Mouse (Mus musculus): ENCODE results near the gene Zfp119b. TPM values are rescaled to one million over a fixed set of nuclear protein-coding genes. Genes with fewer than 3 reads are reported as not detected.

The Zfp119b gene
- polyA plus RNA-seq, 1 experiment from 2014 or later: 6.3 TPM

DNA sequence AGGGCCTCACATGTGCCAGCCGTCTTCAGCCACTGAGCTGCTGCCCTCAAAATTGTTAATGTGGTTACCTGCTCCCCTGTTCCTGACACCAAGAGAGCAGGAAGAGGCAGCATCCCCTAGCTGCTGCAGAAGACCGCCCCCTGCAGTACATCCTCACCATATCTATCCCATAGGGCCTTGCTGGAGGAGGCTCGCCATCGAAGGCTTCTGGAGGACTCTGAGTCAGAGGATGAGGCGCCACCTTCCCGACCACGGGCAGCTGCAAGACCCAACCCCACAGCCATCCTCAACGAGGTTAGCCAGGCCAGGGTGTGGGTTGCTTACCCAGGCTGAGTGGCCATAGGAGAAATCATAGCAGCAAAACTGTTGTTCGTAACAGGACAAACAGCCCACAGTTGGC is 15.7 kb upstream of the Zfp119b start:
- peaks cover 54% of the 10 kb centered on the region for H3K36me3 ChIP-seq

DNA sequence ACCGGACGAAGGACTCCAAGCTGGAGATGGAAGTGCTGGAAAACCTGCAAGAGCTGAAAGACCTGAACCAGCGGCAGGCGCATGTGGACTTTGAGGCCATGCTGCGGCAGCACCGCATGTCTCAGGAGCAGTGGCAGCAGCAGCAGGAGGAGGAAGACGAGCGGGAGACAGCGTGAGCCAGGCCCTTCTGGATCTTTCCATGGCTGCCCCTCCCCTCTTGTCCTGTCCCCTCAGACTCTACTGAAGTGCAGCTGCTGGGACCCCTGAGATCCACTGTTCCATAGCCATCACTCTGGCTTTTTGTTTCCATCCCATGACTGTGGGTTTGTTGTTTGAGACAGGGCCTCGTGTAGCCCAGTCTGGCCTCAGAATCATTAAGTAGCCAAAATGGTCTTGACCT is 15.2 kb upstream of the Zfp119b start:
- Histone ChIP-seq H3K4me3 (no peak overlapping the region), H3K9ac (no peak overlapping the region), H3K4me2 (replicated peaks) (no peak overlapping the region), H3K27me3 (no peaks in the 10 kb centered on the region), H3K4me1 (peaks cover 30% of the 10 kb centered on the region), H3K36me3 (peaks cover 54% of the 10 kb centered on the region), H3K27ac (no peak overlapping the region), H3K9me3 (replicated peaks) (no peaks in the 10 kb centered on the region)
- 92% methylated on average over 10 of the region's 10 CpGs for WGBS
- ATAC-seq (ENCODE audit: low FRiP score): no peak

More for the DNA sequence above, 15.7 kb upstream of the Zfp119b start:
- Histone ChIP-seq H3K27ac (no peak overlapping the region), H3K9me3 (replicated peaks) (no peaks in the 10 kb centered on the region), H3K4me2 (replicated peaks) (no peak overlapping the region), H3K4me1 (peaks cover 32% of the 10 kb centered on the region), H3K4me3 (no peak overlapping the region), H3K9ac (no peak overlapping the region), H3K27me3 (no peaks in the 10 kb centered on the region)
- no peak for ATAC-seq (ENCODE audit: low FRiP score)
- WGBS: 87% methylated on average over 9 of the region's 9 CpGs

GRCm38 (mm10) chr17:55963171-55963570 is 13.9 kb upstream of the Zfp119b start:
- H3K4me3 ChIP-seq: no peak overlapping the region
- H3K4me2 ChIP-seq (replicated peaks): no peak overlapping the region
- no peaks in the 10 kb centered on the region for H3K27me3 ChIP-seq
- peaks cover 54% of the 10 kb centered on the region for H3K36me3 ChIP-seq
- H3K27ac ChIP-seq: peak overlapping the region; percentile 23; the same call in 1 of the 2 replicates
- no peaks in the 10 kb centered on the region for H3K9me3 ChIP-seq (replicated peaks)
- 82% methylated on average over 14 of the region's 14 CpGs for whole genome bisulfite sequencing
- H3K9ac ChIP-seq: no peak overlapping the region
- ATAC-seq (ENCODE audit: low FRiP score): no peak
- peaks cover 21% of the 10 kb centered on the region for H3K4me1 ChIP-seq

DNA sequence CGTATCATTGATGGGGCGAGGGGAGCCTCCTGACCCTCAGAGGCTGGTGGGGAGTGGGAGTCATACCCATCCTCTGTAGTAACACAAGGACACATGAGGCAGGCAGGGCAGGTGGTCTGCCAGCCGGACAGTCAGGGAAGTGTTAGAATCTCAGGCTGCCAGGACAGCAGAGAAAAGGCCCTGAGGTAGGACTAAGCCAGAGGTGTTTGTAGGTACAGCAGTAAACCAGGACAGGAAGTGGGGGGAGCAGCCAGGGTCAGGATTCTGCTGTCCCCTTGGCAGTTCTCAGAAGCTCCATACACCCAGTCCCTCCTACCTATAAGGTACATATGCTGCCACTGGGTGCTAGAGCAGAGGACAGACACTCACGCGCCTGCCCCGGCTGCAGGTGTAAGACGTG is 12.3 kb upstream of the Zfp119b start:
- Histone ChIP-seq H3K4me2 (replicated peaks) (no peak overlapping the region), H3K36me3 (peaks cover 42% of the 10 kb centered on the region)

DNA sequence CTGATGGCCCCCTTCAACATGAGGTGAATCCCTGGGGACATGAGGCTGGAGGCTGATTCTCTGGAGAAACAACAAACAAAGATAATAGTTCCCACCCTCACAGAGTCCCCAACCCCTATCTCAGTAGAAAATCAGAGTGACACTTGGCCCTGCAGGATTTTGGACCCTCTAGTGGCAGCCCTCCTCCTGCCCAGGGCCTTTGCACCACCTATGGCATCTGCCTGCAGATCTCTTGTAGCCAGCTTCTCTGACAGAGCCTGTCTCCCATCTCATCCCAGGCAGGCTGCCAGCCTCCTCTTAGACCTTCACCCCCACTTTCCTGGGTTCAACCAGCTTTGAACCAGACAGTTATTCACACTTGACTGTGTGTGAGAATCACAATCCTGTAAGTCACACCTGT is 11.5 kb upstream of the Zfp119b start:
- Histone ChIP-seq H3K27ac (no peak overlapping the region), H3K4me1 (peaks cover 30% of the 10 kb centered on the region), H3K4me3 (no peak overlapping the region), H3K9ac (no peak overlapping the region), H3K4me2 (replicated peaks) (no peak overlapping the region), H3K9me3 (replicated peaks) (no peaks in the 10 kb centered on the region), H3K27me3 (no peaks in the 10 kb centered on the region), H3K36me3 (peaks cover 35% of the 10 kb centered on the region)
- no peak for ATAC-seq (ENCODE audit: low FRiP score)

More for the DNA sequence above, 12.3 kb upstream of the Zfp119b start:
- no peak for ATAC-seq (ENCODE audit: low FRiP score)
- no peak overlapping the region for H3K4me3 ChIP-seq
- H3K9me3 ChIP-seq (replicated peaks): no peaks in the 10 kb centered on the region
- peaks cover 21% of the 10 kb centered on the region for H3K4me1 ChIP-seq
- H3K27ac ChIP-seq: no peak overlapping the region
- H3K27me3 ChIP-seq: no peaks in the 10 kb centered on the region
- WGBS: 94% methylated on average over 7 of the region's 7 CpGs
- H3K9ac ChIP-seq: no peak overlapping the region

DNA sequence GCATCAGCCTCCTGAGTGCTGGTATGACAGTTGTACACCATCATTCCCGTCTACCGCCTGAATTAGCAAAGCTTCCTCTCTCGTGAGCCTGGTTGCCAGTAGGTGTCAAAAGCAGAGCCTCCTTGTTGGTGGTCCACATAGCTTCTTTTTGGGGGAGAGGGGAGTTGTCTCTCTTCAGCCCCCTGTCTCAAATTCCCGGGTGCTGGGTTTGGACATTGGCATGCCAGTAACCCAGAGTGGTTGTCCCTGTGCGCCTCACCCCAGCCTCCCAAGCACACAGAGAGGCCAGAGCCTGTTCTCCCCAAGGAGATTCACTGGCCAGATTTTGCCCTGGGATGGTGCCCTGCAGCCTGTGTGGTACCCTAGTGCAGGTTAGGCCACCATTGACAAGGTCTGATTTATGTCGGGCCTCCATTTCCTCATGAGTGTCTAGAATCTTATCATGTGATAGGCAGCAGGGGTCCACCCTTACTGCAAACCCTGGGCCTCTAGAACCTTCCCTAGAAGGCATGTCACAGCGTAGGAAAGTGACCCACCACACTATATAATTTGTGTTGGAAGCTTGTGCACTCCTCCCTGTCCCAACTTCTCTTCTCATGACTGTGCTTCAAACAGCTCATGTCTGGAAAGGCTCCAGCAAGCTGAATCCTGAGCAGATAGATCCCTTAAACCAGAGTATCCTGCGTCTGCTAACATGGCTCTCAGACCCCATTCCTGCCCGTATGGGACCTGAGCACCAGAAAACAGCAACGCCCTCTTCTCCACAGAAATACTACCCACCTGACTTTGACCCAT is 10.8 kb upstream of the Zfp119b start:
- H3K4me3 ChIP-seq: peak overlapping the region; percentile 51
- WGBS: 75% methylated on average over 10 of the region's 10 CpGs
- H3K9me3 ChIP-seq (replicated peaks): no peaks in the 10 kb centered on the region
- H3K27me3 ChIP-seq: no peaks in the 10 kb centered on the region
- no peak for ATAC-seq (ENCODE audit: low FRiP score)
- H3K27ac ChIP-seq: peak overlapping the region; percentile 92
- H3K4me2 ChIP-seq (replicated peaks): peak overlapping the region; percentile 65
- peaks cover 29% of the 10 kb centered on the region for H3K36me3 ChIP-seq
- H3K9ac ChIP-seq: peak overlapping the region; percentile 41; the same call in 1 of the 2 replicates
- peaks cover 30% of the 10 kb centered on the region for H3K4me1 ChIP-seq

DNA sequence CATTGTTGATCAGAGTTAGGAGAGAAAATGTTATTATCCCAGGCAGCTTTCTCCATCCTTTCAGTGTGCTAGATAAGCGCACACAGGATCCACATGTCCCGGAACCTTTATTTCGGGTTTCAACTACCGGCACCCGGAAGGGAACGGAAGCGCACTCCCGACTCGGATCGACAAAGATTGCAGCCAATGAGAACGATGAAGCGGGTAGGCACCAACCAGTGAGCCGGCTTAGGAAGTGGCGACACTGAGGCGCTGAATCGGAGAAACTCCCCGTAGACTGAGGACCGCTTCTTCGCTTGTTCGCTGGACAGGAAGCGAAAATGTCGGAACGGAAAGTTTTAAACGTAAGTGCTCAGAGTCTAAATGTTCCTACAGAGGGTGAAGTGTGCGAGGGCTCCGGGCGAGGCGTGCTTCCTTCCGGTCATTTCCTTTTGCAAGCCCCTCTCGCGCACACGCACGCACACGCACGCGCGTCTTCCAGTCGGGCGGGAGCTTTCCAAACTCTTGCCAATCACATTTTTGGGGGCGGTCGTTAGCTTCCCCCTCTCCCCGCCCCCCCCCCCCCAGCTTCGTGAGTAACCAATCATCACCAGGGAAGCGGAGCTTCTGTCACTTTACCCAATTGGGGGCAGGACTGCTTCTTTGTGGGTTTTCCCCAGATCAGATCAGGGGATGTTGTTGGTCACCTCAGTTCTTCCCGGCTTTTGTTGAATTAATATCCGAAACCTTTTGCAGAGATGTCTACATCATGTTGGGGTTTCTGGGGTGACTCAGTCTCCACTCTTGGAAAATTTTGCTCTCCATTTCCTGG is 9.8 kb upstream of the Zfp119b start, which contains the start of gene Yju2:
TSS of gene Yju2 (plus strand) at position 182 of the 811 bp plus-strand sequence.
- Histone ChIP-seq H3K4me1 (peaks cover 30% of the 10 kb centered on the region), H3K4me2 (replicated peaks) (peak within 1 kb of the TSS; percentile 65), H3K27me3 (peaks cover 10% of the 10 kb centered on the region), H3K27ac (peak within 1 kb of the TSS; percentile 92), H3K4me3 (peak within 1 kb of the TSS; percentile 51), H3K36me3 (peaks cover 19% of the 10 kb centered on the region), H3K9ac (peak within 1 kb of the TSS; percentile 67), H3K9me3 (replicated peaks) (no peaks in the 10 kb centered on the region)
- ATAC-seq (ENCODE audit: low FRiP score): peak; percentile 90
- under 1% methylated on average over 44 of the region's 46 CpGs for WGBS

DNA sequence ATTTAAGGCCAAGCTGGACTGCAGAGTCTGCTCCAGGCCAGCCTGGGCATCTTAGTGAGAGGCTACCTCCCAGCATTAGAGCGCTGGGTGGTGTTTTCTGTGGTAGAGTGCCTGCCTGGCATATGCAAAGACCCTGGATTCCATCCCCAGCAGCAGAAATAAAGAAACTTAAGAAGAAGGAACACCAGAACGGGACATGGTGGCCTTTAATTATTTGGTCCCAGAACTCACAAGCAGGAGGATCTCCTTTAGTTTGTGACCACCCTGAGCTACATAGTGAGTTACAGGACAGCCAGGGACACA is 9.2 kb upstream of the Zfp119b start:
- 33% methylated on average over 2 of the region's 2 CpGs for WGBS
- peak overlapping the region; percentile 92 for H3K27ac ChIP-seq
- ATAC-seq (ENCODE audit: low FRiP score): no peak
- peaks cover 30% of the 10 kb centered on the region for H3K4me1 ChIP-seq
- H3K27me3 ChIP-seq: peaks cover 14% of the 10 kb centered on the region
- H3K4me3 ChIP-seq: peak overlapping the region; percentile 51
- no peaks in the 10 kb centered on the region for H3K9me3 ChIP-seq (replicated peaks)
- peak overlapping the region; percentile 67 for H3K9ac ChIP-seq
- peaks cover 17% of the 10 kb centered on the region; the same call in 1 of the 2 replicates for H3K36me3 ChIP-seq
- peak overlapping the region; percentile 65 for H3K4me2 ChIP-seq (replicated peaks)

GRCm38 (mm10) chr17:55957726-55958583 is 8.7 kb upstream of the Zfp119b start:
- peak overlapping the region; percentile 67 for H3K9ac ChIP-seq
- H3K4me2 ChIP-seq (replicated peaks): peak overlapping the region; percentile 65
- peak overlapping the region; percentile 51 for H3K4me3 ChIP-seq
- WGBS: 77% methylated on average over 13 of the region's 13 CpGs
- H3K9me3 ChIP-seq (replicated peaks): no peaks in the 10 kb centered on the region
- H3K27ac ChIP-seq: peak overlapping the region; percentile 92
- H3K27me3 ChIP-seq: peaks cover 14% of the 10 kb centered on the region
- H3K36me3 ChIP-seq: peaks cover 17% of the 10 kb centered on the region; the same call in 1 of the 2 replicates
- H3K4me1 ChIP-seq: peaks cover 27% of the 10 kb centered on the region
- ATAC-seq (ENCODE audit: low FRiP score): no peak

GRCm38 (mm10) chr17:55957168-55957567 is 7.9 kb upstream of the Zfp119b start:
- Histone ChIP-seq H3K4me2 (replicated peaks) (peak overlapping the region; percentile 77; the same call in 1 of the 2 replicates), H3K27me3 (peaks cover 14% of the 10 kb centered on the region), H3K27ac (peak overlapping the region; percentile 55; the same call in 1 of the 2 replicates), H3K36me3 (peaks cover 14% of the 10 kb centered on the region; the same call in 1 of the 2 replicates), H3K9me3 (replicated peaks) (no peaks in the 10 kb centered on the region), H3K4me1 (peaks cover 27% of the 10 kb centered on the region), H3K9ac (no peak overlapping the region), H3K4me3 (no peak overlapping the region)
- 15% methylated on average over 9 of the region's 9 CpGs for WGBS
- ATAC-seq (ENCODE audit: low FRiP score): peak; percentile 35; the same call in 1 of the 2 replicates

DNA sequence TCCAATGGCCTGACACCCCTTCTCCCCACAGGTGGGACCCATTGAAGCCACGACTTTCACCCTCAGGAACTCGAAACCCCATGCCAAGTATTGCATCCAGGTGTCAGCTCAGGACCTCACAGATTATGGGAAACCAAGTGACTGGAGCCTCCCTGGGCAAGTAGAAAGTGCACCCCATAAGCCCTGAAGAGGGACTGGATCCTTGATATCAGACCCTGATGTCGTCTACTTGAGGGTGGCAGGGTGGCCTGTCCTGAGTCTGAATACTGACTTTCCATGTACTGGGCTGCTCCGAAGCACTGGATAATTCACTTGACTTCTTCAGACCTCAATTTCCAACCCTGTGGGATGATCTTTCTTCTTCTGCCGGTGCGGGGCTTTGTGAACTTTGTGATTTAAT is 7.3 kb upstream of the Zfp119b start:
- peak overlapping the region; percentile 45 for H3K4me3 ChIP-seq
- H3K27me3 ChIP-seq: peaks cover 14% of the 10 kb centered on the region
- H3K4me1 ChIP-seq: peaks cover 27% of the 10 kb centered on the region
- H3K27ac ChIP-seq: 0 out of 2 replicates have a peak overlapping the region, but pooled peaks have one; percentile 0
- 34% methylated on average over 6 of the region's 6 CpGs for WGBS
- no peaks in the 10 kb centered on the region for H3K9me3 ChIP-seq (replicated peaks)
- H3K9ac ChIP-seq: 0 out of 2 replicates have a peak overlapping the region, but pooled peaks have one; percentile 61
- H3K4me2 ChIP-seq (replicated peaks): peak overlapping the region; percentile 77
- ATAC-seq (ENCODE audit: low FRiP score): no peak
- H3K36me3 ChIP-seq: peaks cover 8% of the 10 kb centered on the region; the same call in 1 of the 2 replicates

All from hindbrain, embryonic 12.5 days (tissue).